Mouse (Mus musculus) brain, embryonic 14.5 days (tissue): ENCODE data around the gene Rpl27a.

ENCODE experiments used
- CTCF ChIP-seq: fragments of 200-500 bp; IDR thresholded peaks from 2 replicates; pipeline ENCODE4 v1.5.1; 2012; ENCODE audit warnings: inconsistent platforms, mild to moderate bottlenecking, moderate library complexity, borderline replicate concordance; ENCODE audit not compliant: insufficient read depth, insufficient read length; ENCODE audit errors: extremely low read depth
- POLR2A ChIP-seq: fragments of 200-500 bp; IDR thresholded peaks from 2 replicates; pipeline ENCODE4 v1.6.1; 2012; ENCODE audit warnings: mild to moderate bottlenecking, inconsistent platforms, borderline replicate concordance; ENCODE audit not compliant: poor library complexity, insufficient read depth, insufficient read length, severe bottlenecking; ENCODE audit errors: extremely low read depth

DNA sequence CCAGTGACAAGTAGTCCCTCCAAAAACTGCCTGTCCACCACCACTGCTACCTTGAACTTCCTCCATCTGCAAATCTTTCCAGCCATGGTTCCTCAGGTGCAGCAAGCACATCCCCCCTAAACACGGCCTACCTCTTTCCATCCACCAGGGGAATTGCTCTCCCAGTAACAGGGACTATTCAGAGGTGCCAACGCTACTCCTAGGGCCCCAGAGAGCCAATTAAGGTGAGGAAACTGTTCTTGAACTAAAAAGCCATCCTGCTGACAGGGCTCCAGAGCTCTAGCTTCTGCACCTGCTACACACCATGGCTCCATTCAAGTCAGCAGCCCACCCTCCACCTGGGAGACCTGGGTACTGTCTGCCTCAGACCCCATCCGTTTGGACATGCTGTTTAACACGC is 21.4 kb upstream of the Rpl27a start:
- no peak for TF ChIP-seq POLR2A
- TF ChIP-seq CTCF = no peak
